Mouse (Mus musculus): ENCODE data around the gene Tgif1. TPM values are rescaled to one million over a fixed set of nuclear protein-coding genes. Genes with fewer than 3 reads are reported as not detected.
A peak's percentile ranks its signal among the peaks of the same experiment; 100 is the strongest.

The Tgif1 gene
- polyA plus RNA-seq, 1 experiment from 2014 or later = 11.8 TPM

GRCm38 (mm10) chr17:70848511-70849398 is 4.6 kb downstream of the Tgif1 start:
- H3K4me1 ChIP-seq (replicated peaks; ENCODE audit: control insufficient read depth, insufficient read depth, low read length) = peaks cover 36% of the 10 kb centered on the region; the same call in 1 of the 2 replicates
- peak overlapping the region; percentile 60 for H3K4me3 ChIP-seq (replicated peaks; ENCODE audit: low read length)
- peaks cover 42% of the 10 kb centered on the region for H3K27me3 ChIP-seq (ENCODE audit: control insufficient read depth, insufficient read depth, low read length)
- ATAC-seq (ENCODE audit: low FRiP score) = peak; percentile 6; the same call in 1 of the 2 replicates
- H3K27ac ChIP-seq = peak overlapping the region; percentile 88
- peak overlapping the region; percentile 99 for H3K4me2 ChIP-seq (replicated peaks)
- H3K36me3 ChIP-seq (replicated peaks; ENCODE audit: control insufficient read depth, insufficient read depth) = no peaks in the 10 kb centered on the region
- no peaks in the 10 kb centered on the region for H3K9me3 ChIP-seq (ENCODE audit: control insufficient read depth, low read length)
- under 1% methylated on average over 23 of the region's 23 CpGs for WGBS
- peak overlapping the region; percentile 63 for H3K9ac ChIP-seq
- DNase-seq (ENCODE audit: low spot score) = peak; percentile 47

GRCm38 (mm10) chr17:70847751-70848510 is 5.4 kb downstream of the Tgif1 start:
- Histone ChIP-seq H3K36me3 (replicated peaks; ENCODE audit: control insufficient read depth, insufficient read depth) (no peaks in the 10 kb centered on the region; the same call in 1 of the 2 replicates), H3K4me1 (replicated peaks; ENCODE audit: control insufficient read depth, insufficient read depth, low read length) (peaks cover 36% of the 10 kb centered on the region; the same call in 1 of the 2 replicates), H3K9ac (peak overlapping the region; percentile 63), H3K9me3 (ENCODE audit: control insufficient read depth, low read length) (no peaks in the 10 kb centered on the region), H3K4me3 (replicated peaks; ENCODE audit: low read length) (peak overlapping the region; percentile 60), H3K27ac (peak overlapping the region; percentile 88), H3K4me2 (replicated peaks) (peak overlapping the region; percentile 99), H3K27me3 (ENCODE audit: control insufficient read depth, insufficient read depth, low read length) (peaks cover 42% of the 10 kb centered on the region)
- peak; percentile 52 for DNase-seq (ENCODE audit: low spot score)
- 1% methylated on average over 17 of the region's 17 CpGs for WGBS
- ATAC-seq (ENCODE audit: low FRiP score) = no peak

DNA sequence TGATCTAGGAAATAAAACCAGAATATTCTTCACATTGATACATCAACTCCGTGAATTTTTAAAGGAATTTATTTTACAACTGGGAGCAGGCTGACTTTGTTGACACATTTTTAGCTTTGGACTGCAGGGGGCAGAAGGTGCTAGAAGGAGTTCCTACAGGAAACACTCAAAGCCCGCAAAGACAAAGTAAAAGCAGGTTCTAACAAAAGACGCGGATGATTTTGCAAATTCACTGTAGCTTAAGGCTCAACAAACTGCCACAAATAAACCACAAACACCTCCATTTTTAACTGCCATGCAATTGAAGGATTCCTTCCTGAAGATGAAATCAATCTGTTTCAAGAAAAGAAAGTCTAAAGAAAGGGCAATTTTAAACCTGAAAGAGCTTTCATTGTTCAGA is 6.3 kb downstream of the Tgif1 start:
- WGBS = 2% methylated on average over 4 of the region's 4 CpGs
- Histone ChIP-seq H3K4me1 (replicated peaks; ENCODE audit: control insufficient read depth, insufficient read depth, low read length) (peaks cover 27% of the 10 kb centered on the region; the same call in 1 of the 2 replicates), H3K36me3 (replicated peaks; ENCODE audit: control insufficient read depth, insufficient read depth) (no peaks in the 10 kb centered on the region; the same call in 1 of the 2 replicates)

DNA sequence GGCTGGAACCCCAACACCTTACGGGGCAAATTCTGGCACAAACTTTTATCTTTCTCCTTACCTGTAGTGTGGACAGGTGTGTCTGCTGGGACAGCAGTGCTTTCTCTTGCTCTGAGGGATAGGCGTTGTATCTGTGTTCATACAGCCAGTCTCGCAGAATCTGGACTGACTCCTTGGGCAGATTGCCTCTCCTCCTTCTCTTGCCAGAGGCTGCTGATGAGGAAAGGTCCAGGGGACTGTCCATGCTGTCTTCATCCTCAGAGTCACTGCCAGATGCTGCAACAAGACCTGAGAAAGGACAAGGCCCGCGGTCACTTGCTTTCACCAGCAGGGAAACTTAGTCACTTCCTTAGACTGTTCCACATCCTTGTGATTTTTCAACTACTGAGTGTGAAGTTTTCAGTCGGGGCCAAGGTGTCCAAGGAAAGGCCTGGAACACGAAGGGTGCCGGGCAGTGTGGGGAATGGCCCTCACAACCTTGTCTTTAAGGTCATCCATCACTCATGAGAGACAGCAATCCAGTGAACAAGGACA is 7.2 kb downstream of the Tgif1 start:
- WGBS = 77% methylated on average over 8 of the region's 8 CpGs
- Histone ChIP-seq H3K4me2 (replicated peaks) (no peak overlapping the region), H3K27ac (no peak overlapping the region), H3K4me1 (replicated peaks; ENCODE audit: control insufficient read depth, insufficient read depth, low read length) (peaks cover 19% of the 10 kb centered on the region; the same call in 1 of the 2 replicates), H3K9ac (no peak overlapping the region), H3K9me3 (ENCODE audit: control insufficient read depth, low read length) (no peaks in the 10 kb centered on the region), H3K4me3 (replicated peaks; ENCODE audit: low read length) (no peak overlapping the region), H3K27me3 (ENCODE audit: control insufficient read depth, insufficient read depth, low read length) (peaks cover 34% of the 10 kb centered on the region), H3K36me3 (replicated peaks; ENCODE audit: control insufficient read depth, insufficient read depth) (no peaks in the 10 kb centered on the region; the same call in 1 of the 2 replicates)
- ATAC-seq (ENCODE audit: low FRiP score) (no peak), DNase-seq (ENCODE audit: low spot score) (no peak)

More for the DNA sequence above, 6.3 kb downstream of the Tgif1 start:
- DNase-seq (ENCODE audit: low spot score) (peak; percentile 61), ATAC-seq (ENCODE audit: low FRiP score) (no peak)
- peak overlapping the region; percentile 21; the same call in 1 of the 2 replicates for H3K4me2 ChIP-seq (replicated peaks)
- H3K9me3 ChIP-seq (ENCODE audit: control insufficient read depth, low read length) = no peaks in the 10 kb centered on the region
- H3K27ac ChIP-seq = no peak overlapping the region
- H3K27me3 ChIP-seq (ENCODE audit: control insufficient read depth, insufficient read depth, low read length) = peaks cover 42% of the 10 kb centered on the region
- no peak overlapping the region for H3K9ac ChIP-seq
- H3K4me3 ChIP-seq (replicated peaks; ENCODE audit: low read length) = no peak overlapping the region

GRCm38 (mm10) chr17:70845543-70845942 is 7.8 kb downstream of the Tgif1 start:
- H3K4me2 ChIP-seq (replicated peaks) = no peak overlapping the region
- no peak overlapping the region for H3K4me3 ChIP-seq (replicated peaks; ENCODE audit: low read length)
- ATAC-seq (ENCODE audit: low FRiP score) = no peak
- DNase-seq (ENCODE audit: low spot score) = no peak
- H3K27ac ChIP-seq = no peak overlapping the region
- H3K27me3 ChIP-seq (ENCODE audit: control insufficient read depth, insufficient read depth, low read length) = peaks cover 30% of the 10 kb centered on the region
- no peak overlapping the region for H3K9ac ChIP-seq
- H3K4me1 ChIP-seq (replicated peaks; ENCODE audit: control insufficient read depth, insufficient read depth, low read length) = peaks cover 19% of the 10 kb centered on the region; the same call in 1 of the 2 replicates
- WGBS = 89% methylated on average over 2 of the region's 2 CpGs
- no peaks in the 10 kb centered on the region; the same call in 1 of the 2 replicates for H3K36me3 ChIP-seq (replicated peaks; ENCODE audit: control insufficient read depth, insufficient read depth)
- no peaks in the 10 kb centered on the region for H3K9me3 ChIP-seq (ENCODE audit: control insufficient read depth, low read length)

GRCm38 (mm10) chr17:70844971-70845370 is 8.4 kb downstream of the Tgif1 start:
- Histone ChIP-seq H3K4me3 (replicated peaks; ENCODE audit: low read length) (no peak overlapping the region), H3K9me3 (ENCODE audit: control insufficient read depth, low read length) (no peaks in the 10 kb centered on the region), H3K4me1 (replicated peaks; ENCODE audit: control insufficient read depth, insufficient read depth, low read length) (peaks cover 18% of the 10 kb centered on the region; the same call in 1 of the 2 replicates), H3K36me3 (replicated peaks; ENCODE audit: control insufficient read depth, insufficient read depth) (no peaks in the 10 kb centered on the region; the same call in 1 of the 2 replicates), H3K9ac (no peak overlapping the region), H3K4me2 (replicated peaks) (no peak overlapping the region), H3K27me3 (ENCODE audit: control insufficient read depth, insufficient read depth, low read length) (peaks cover 24% of the 10 kb centered on the region), H3K27ac (no peak overlapping the region)
- WGBS = 55% methylated on average over 10 of the region's 10 CpGs
- ATAC-seq (ENCODE audit: low FRiP score) (no peak; the same call in 1 of the 2 replicates), DNase-seq (ENCODE audit: low spot score) (peak; percentile 45)

GRCm38 (mm10) chr17:70843252-70843651 is 10.1 kb downstream of the Tgif1 start:
- Histone ChIP-seq H3K27me3 (ENCODE audit: control insufficient read depth, insufficient read depth, low read length) (peaks cover 8% of the 10 kb centered on the region; the same call in 1 of the 2 replicates), H3K36me3 (replicated peaks; ENCODE audit: control insufficient read depth, insufficient read depth) (no peaks in the 10 kb centered on the region; the same call in 1 of the 2 replicates), H3K9ac (no peak overlapping the region), H3K9me3 (ENCODE audit: control insufficient read depth, low read length) (no peaks in the 10 kb centered on the region), H3K4me1 (replicated peaks; ENCODE audit: control insufficient read depth, insufficient read depth, low read length) (peaks cover 4% of the 10 kb centered on the region; the same call in 1 of the 2 replicates), H3K4me2 (replicated peaks) (no peak overlapping the region), H3K4me3 (replicated peaks; ENCODE audit: low read length) (no peak overlapping the region), H3K27ac (no peak overlapping the region)
- ATAC-seq (ENCODE audit: low FRiP score) (no peak), DNase-seq (ENCODE audit: low spot score) (no peak)
- WGBS = 82% methylated on average over 4 of the region's 4 CpGs

- Histone ChIP-seq H3K27me3 (ENCODE audit: control insufficient read depth, insufficient read depth, low read length) (peaks cover 8% of the 10 kb centered on the region), H3K36me3 (replicated peaks; ENCODE audit: control insufficient read depth, insufficient read depth) (no peaks in the 10 kb centered on the region; the same call in 1 of the 2 replicates), H3K27ac (no peak overlapping the region), H3K9ac (no peak overlapping the region), H3K4me3 (replicated peaks; ENCODE audit: low read length) (no peak overlapping the region), H3K4me2 (replicated peaks) (no peak overlapping the region), H3K4me1 (replicated peaks; ENCODE audit: control insufficient read depth, insufficient read depth, low read length) (peaks cover 11% of the 10 kb centered on the region), H3K9me3 (ENCODE audit: control insufficient read depth, low read length) (no peaks in the 10 kb centered on the region)
- WGBS = 72% methylated on average over 5 of the region's 5 CpGs
- ATAC-seq (ENCODE audit: low FRiP score) (no peak), DNase-seq (ENCODE audit: low spot score) (no peak)
These were observed 14.8 kb downstream of the Tgif1 start for GRCm38 (mm10) chr17:70838533-70838932.

Measured in hindbrain, embryonic 14.5 days (tissue).